Mouse (Mus musculus) midbrain, embryonic 10.5 days (tissue): ENCODE measurements around the gene Wnt11. TPM values are rescaled to one million over a fixed set of nuclear protein-coding genes. Genes with fewer than 3 reads are reported as not detected.
A peak's percentile ranks its signal among the peaks of the same experiment; 100 is the strongest.

Experiments
- DNase-seq: peaks from one replicate; pipeline ENCODE4 v3.0.0-alpha.2; 2017; ENCODE audit warnings: low spot score
- H3K27ac ChIP-seq: fragments of 300-500 bp; sonication (generic); replicated peaks from 2 replicates; pipeline ENCODE4 v1.5.1; 2016; ENCODE audit warnings: mild to moderate bottlenecking
- H3K27me3 ChIP-seq: fragments of 300-500 bp; sonication (generic); 2 replicates; pipeline ENCODE4 v1.6.1; 2016; ENCODE audit warnings: low read depth, mild to moderate bottlenecking; ENCODE audit not compliant: poor library complexity, severe bottlenecking
- H3K36me3 ChIP-seq: fragments of 300-500 bp; sonication (generic); 2 replicates; pipeline ENCODE4 v1.6.1; 2016; ENCODE audit warnings: mild to moderate bottlenecking, moderate library complexity
- H3K4me1 ChIP-seq: fragments of 300-500 bp; sonication (generic); 2 replicates; pipeline ENCODE4 v1.6.1; 2016
- H3K4me3 ChIP-seq: fragments of 300-500 bp; sonication (generic); 2 replicates; pipeline ENCODE4 v1.5.1; 2016; ENCODE audit warnings: mild to moderate bottlenecking, moderate library complexity
- H3K9me3 ChIP-seq: fragments of 300-500 bp; sonication (generic); replicated peaks from 2 replicates; pipeline ENCODE4 v1.6.1; 2016; ENCODE audit warnings: mild to moderate bottlenecking
- WGBS: fragments of 180-500 bp; shearing (Covaris S2); methylation state at CpG from one replicate; pipeline ENCODE4 v1.1.7; 2016; 5-methylcytosine and 5-hydroxymethylcytosine counted together
- polyA plus RNA-seq: library from polyadenylated mRNA; unstranded; fragments of >200 nt; fragmentation: Nextera tagmentation; extraction: Ambion mirVana; gene quantifications from 2 replicates; pipeline ENCODE4 v1.2.1, GENCODE M21; 2016

Wnt11 gene
- polyA plus RNA-seq, 1 experiment from 2014 or later = 0.70 TPM

GRCm38 (mm10) chr7:98875390-98875990, 40.6 kb downstream of the Wnt11 start:
- WGBS = 36% methylated on average over 13 of the region's 13 CpGs

DNA sequence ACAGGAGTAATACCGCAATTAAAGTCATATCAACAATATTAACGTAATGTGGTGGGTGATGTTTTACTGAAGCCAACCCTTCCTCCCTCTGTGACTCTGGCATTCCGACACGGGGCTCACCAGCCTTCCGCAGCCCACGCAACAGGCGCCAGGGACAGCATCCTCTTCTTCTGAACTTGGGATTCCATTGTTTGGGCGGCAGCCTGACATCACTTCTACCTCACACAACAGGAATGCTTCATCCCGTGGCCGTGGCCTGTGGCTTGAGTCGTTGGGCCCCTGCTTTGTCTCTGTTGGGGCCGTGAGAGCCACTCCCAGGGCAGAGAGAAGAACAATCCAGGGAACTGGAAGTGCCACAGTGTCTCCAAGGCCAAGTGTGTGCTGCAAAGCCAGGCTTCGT, 41.2 kb downstream of the Wnt11 start:
- H3K4me3 ChIP-seq = no peak overlapping the region
- H3K4me1 ChIP-seq = peaks cover 24% of the 10 kb centered on the region
- DNase-seq = peak; percentile 29
- H3K36me3 ChIP-seq = no peaks in the 10 kb centered on the region
- H3K9me3 ChIP-seq = no peaks in the 10 kb centered on the region
- peak overlapping the region; percentile 74 for H3K27ac ChIP-seq
- peaks cover 36% of the 10 kb centered on the region for H3K27me3 ChIP-seq
- WGBS = 41% methylated on average over 13 of the region's 13 CpGs

More at GRCm38 (mm10) chr7:98875390-98875990, 40.6 kb downstream of the Wnt11 start:
- Histone ChIP-seq H3K27ac (no peak overlapping the region; the same call in 1 of the 2 replicates), H3K4me1 (peaks cover 28% of the 10 kb centered on the region), H3K27me3 (peaks cover 43% of the 10 kb centered on the region), H3K4me3 (no peak overlapping the region), H3K9me3 (no peaks in the 10 kb centered on the region), H3K36me3 (no peaks in the 10 kb centered on the region)
- DNase-seq = no peak

DNA sequence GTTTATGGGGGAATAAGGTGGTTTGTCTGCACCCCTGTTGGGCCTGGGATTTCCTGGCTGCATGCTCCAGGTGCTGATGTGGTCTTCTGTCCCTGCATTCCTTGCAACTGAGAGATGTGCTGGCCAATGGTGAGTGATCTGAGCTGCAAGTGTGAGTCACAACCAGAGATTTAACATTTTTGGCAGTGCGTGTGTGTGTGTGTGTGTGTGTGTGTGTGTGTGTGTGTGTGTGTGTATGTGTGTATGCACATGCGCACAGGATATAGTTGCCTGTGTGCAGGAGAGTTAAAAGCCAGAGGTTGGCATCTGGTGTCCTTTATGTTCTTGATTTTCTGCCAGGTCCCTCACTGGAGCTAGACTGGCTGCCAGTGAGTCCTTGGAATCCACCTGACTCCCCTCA, 44.3 kb downstream of the Wnt11 start:
- Histone ChIP-seq H3K4me1 (peaks cover 24% of the 10 kb centered on the region), H3K9me3 (no peaks in the 10 kb centered on the region), H3K36me3 (no peaks in the 10 kb centered on the region), H3K27ac (no peak overlapping the region), H3K4me3 (no peak overlapping the region), H3K27me3 (peaks cover 19% of the 10 kb centered on the region; the same call in 1 of the 2 replicates)
- no peak for DNase-seq
- 84% methylated on average over 2 of the region's 2 CpGs for WGBS

- 72% methylated on average over 4 of the region's 4 CpGs for WGBS
- Histone ChIP-seq H3K36me3 (no peaks in the 10 kb centered on the region), H3K27ac (no peak overlapping the region), H3K27me3 (0 out of 2 replicates have a peak, but pooled peaks cover 4% of the 10 kb centered on the region), H3K4me3 (no peak overlapping the region), H3K9me3 (no peaks in the 10 kb centered on the region), H3K4me1 (peaks cover 8% of the 10 kb centered on the region)
- DNase-seq = no peak
Measured at GRCm38 (mm10) chr7:98881887-98882286, 47.0 kb downstream of the Wnt11 start.

DNA sequence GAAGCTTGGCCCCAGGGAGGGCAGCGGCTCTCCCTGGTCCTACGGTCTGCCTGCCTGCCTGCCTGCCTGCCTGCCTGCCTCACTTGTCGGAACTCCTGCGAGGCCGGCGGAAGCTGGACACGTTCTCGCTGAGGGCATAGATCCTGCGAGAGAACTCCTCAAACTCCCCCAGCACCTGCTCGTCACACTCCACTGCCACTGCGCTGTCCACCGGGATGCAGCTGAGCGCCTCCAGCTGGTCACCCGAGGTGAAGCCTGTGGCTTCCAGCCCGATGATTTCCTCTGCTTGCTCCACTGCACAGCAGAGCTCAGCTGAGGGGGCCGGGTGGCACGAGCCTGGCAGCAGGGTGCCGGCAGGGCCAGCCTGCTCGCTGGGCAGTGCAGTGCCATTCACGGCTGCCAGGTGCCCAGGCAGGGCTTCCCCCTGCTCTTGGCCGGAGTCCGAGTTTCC, 52.9 kb downstream of the Wnt11 start:
- peak overlapping the region; percentile 35 for H3K4me3 ChIP-seq
- DNase-seq = peak; percentile 56

DNA sequence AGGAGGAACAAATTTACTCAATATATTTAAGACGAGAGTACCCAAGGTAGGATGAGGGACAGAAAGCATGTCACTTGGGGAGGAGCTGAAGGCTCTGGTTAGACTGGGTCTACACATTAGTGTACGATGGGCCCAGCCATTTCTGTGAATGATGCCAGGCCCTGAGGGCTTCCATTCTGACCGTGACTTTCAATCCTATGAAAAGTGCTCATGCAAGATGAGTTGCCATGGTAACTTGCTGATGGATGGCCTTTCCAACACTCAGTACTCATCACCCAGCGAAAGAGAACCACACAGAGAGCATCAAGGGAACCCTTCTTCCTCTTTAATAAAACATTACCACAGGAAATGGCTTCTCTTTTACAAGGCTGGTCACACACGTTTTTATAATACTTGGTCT, 53.9 kb downstream of the Wnt11 start:
- DNase-seq = no peak
- no peak overlapping the region for H3K4me3 ChIP-seq
- no peak overlapping the region for H3K27ac ChIP-seq
- H3K4me1 ChIP-seq = peaks cover 36% of the 10 kb centered on the region
- H3K36me3 ChIP-seq = no peaks in the 10 kb centered on the region
- peaks cover 7% of the 10 kb centered on the region; the same call in 1 of the 2 replicates for H3K27me3 ChIP-seq
- WGBS = 76% methylated on average over 5 of the region's 5 CpGs
- H3K9me3 ChIP-seq = no peaks in the 10 kb centered on the region

More for the DNA sequence above, 52.9 kb downstream of the Wnt11 start:
- Histone ChIP-seq H3K27me3 (peaks cover 7% of the 10 kb centered on the region; the same call in 1 of the 2 replicates), H3K9me3 (no peaks in the 10 kb centered on the region), H3K36me3 (no peaks in the 10 kb centered on the region), H3K4me1 (peaks cover 36% of the 10 kb centered on the region), H3K27ac (peak overlapping the region; percentile 63)
- WGBS = 36% methylated on average over 22 of the region's 22 CpGs

DNA sequence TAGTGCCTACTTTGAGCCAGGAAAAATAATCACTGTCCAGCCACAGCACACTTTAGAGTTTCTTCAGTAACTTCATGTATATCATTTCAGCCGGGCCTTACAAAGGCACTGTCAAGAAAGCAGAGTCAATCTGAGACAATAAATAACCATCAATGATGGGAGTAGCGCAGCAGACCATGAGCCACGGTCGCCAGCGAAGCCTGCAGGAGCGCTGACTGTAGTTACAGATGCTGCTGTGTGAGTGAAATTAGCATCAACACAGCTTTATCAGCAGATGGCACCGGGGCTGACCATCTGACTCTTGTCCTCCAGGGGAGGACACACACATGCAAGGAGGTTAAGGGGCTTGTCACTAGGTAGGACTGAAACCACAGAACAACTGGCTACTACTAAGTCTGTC, 54.3 kb downstream of the Wnt11 start:
- no peaks in the 10 kb centered on the region for H3K9me3 ChIP-seq
- no peak overlapping the region for H3K27ac ChIP-seq
- WGBS = 87% methylated on average over 7 of the region's 7 CpGs
- H3K4me3 ChIP-seq = no peak overlapping the region
- peaks cover 7% of the 10 kb centered on the region; the same call in 1 of the 2 replicates for H3K27me3 ChIP-seq
- no peak for DNase-seq
- H3K4me1 ChIP-seq = peaks cover 36% of the 10 kb centered on the region
- H3K36me3 ChIP-seq = no peaks in the 10 kb centered on the region

- Histone ChIP-seq H3K27ac (no peak overlapping the region), H3K36me3 (no peaks in the 10 kb centered on the region), H3K9me3 (no peaks in the 10 kb centered on the region), H3K4me3 (no peak overlapping the region), H3K4me1 (peaks cover 42% of the 10 kb centered on the region), H3K27me3 (peaks cover 3% of the 10 kb centered on the region)
- DNase-seq = no peak
- 88% methylated on average over 5 of the region's 5 CpGs for WGBS
Measured at GRCm38 (mm10) chr7:98893144-98893543, 58.2 kb downstream of the Wnt11 start.

- no peak for DNase-seq
- Histone ChIP-seq H3K9me3 (no peaks in the 10 kb centered on the region), H3K4me1 (peaks cover 30% of the 10 kb centered on the region), H3K36me3 (no peaks in the 10 kb centered on the region), H3K4me3 (no peak overlapping the region), H3K27ac (no peak overlapping the region), H3K27me3 (no peaks in the 10 kb centered on the region; the same call in 1 of the 2 replicates)
- WGBS = 89% methylated on average over 5 of the region's 5 CpGs
Measured at GRCm38 (mm10) chr7:98894305-98894704, 59.4 kb downstream of the Wnt11 start.

- Histone ChIP-seq H3K36me3 (no peaks in the 10 kb centered on the region), H3K4me1 (peaks cover 26% of the 10 kb centered on the region), H3K4me3 (no peak overlapping the region), H3K27ac (no peak overlapping the region), H3K9me3 (no peaks in the 10 kb centered on the region), H3K27me3 (no peaks in the 10 kb centered on the region; the same call in 1 of the 2 replicates)
- WGBS = 55% methylated on average over 5 of the region's 5 CpGs
- DNase-seq = no peak
Measured at GRCm38 (mm10) chr7:98894768-98895167, 59.9 kb downstream of the Wnt11 start.

DNA sequence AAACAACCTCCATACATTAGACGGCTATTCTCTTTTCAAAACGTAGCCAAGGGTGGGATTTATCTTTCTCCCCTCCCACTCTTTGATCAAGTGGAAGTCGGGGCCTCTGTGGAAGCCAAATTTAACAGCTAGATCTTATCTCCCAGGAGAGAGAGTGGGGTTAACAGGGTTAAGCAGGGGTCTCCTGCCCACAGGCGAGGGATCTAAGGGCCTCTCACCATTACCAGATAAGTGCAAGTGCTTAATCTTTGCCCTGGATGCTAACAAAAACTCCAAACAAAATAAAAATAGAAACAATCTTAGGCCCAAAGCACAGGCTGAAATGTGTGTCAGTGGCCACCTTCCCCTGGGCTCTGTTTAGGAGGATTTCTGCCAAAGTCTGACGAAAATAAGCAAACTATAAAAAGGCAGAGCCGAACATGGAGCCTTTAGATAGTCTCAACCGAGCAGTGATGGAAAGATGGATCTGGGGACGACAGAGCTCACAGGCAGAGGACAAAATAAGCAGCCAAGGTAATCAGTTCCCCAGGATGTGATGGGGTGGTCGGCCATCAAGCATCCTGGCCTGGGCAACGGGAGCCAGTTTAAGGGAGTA, 60.7 kb downstream of the Wnt11 start:
- Histone ChIP-seq H3K4me1 (peaks cover 18% of the 10 kb centered on the region), H3K4me3 (no peak overlapping the region), H3K36me3 (no peaks in the 10 kb centered on the region), H3K27ac (0 out of 2 replicates have a peak overlapping the region, but pooled peaks have one; percentile 2), H3K27me3 (no peaks in the 10 kb centered on the region; the same call in 1 of the 2 replicates), H3K9me3 (no peaks in the 10 kb centered on the region)
- 49% methylated on average over 10 of the region's 10 CpGs for WGBS
- DNase-seq = no peak

- H3K4me3 ChIP-seq = no peak overlapping the region
- WGBS = 93% methylated on average over 8 of the region's 8 CpGs
Measured at GRCm38 (mm10) chr7:98897323-98897722, 62.4 kb downstream of the Wnt11 start.

GRCm38 (mm10) chr7:98899815-98900214, 64.9 kb downstream of the Wnt11 start:
- no peaks in the 10 kb centered on the region; the same call in 1 of the 2 replicates for H3K27me3 ChIP-seq
- H3K4me1 ChIP-seq = peaks cover 37% of the 10 kb centered on the region
- no peak overlapping the region for H3K27ac ChIP-seq
- H3K9me3 ChIP-seq = no peaks in the 10 kb centered on the region; the same call in 1 of the 2 replicates
- WGBS = 84% methylated on average over 4 of the region's 4 CpGs
- no peak for DNase-seq
- no peak overlapping the region for H3K4me3 ChIP-seq
- H3K36me3 ChIP-seq = no peaks in the 10 kb centered on the region

More at GRCm38 (mm10) chr7:98897323-98897722, 62.4 kb downstream of the Wnt11 start:
- no peak for DNase-seq
- Histone ChIP-seq H3K27ac (no peak overlapping the region), H3K4me1 (peaks cover 18% of the 10 kb centered on the region), H3K36me3 (no peaks in the 10 kb centered on the region), H3K27me3 (no peaks in the 10 kb centered on the region; the same call in 1 of the 2 replicates), H3K9me3 (no peaks in the 10 kb centered on the region; the same call in 1 of the 2 replicates)
